Comparison of ENCODE assay signal across 9 mouse cellular contexts in the genomic region with DNA sequence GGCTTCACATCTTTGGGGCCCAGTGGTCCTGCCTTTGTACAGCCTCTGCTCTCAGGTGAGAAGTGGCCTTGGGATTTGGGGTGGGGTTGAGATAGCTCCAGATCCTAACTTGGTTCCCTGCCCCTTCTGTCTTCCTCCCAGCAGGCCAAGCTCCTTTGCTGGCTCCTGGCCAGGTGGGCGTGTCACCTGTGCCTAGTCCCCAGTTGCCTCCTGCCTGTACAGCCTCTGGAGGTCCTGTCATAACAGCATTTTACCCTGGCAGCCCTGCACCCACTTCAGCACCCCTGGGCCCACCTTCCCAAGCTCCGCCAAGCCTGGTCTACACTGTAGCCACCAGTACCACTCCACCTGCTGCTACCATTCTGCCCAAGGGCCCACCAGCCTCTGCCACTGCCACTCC. TPM values are rescaled to one million over a fixed set of nuclear protein-coding genes. Genes with fewer than 3 reads are reported as not detected.
A peak's percentile ranks its signal among the peaks of the same experiment; 100 is the strongest.
DNase-seq lines count a peak whose midpoint lies in the region; ATAC-seq lines count a peak whose summit lies in the region.
"Had no signal": no experiment of that assay in that cellular context is flagged by ENCODE, and none has a peak within 500 bp of the region (broad histone marks: within the 10 kb centered on the region; RNA-seq: fewer than 3 reads in every experiment).

No protein-coding gene starts in this region.

- peak; percentile 95 for DNase-seq in heart, adult 11 months
- DNase-seq in heart, adult 8-10 months (ENCODE audit: low spot score), result no peak
- peak; percentile 85 for DNase-seq in testis, postnatal 10 days (ENCODE audit: low spot score)
- DNase-seq in testis, postnatal 14 days (ENCODE audit: low spot score), result no peak
- DNase-seq in heart, postnatal 4 days, result peak; percentile 70
- DNase-seq in ovary, postnatal 14 days (ENCODE audit: low spot score), result no peak
- no peak for DNase-seq in frontal cortex, postnatal 14 days (ENCODE audit: low spot score in 2 of 2)

- peak; percentile 34; the same call in 1 of the 2 replicates for ATAC-seq in megakaryocyte progenitor cell, adult 5-6 weeks (replicated peaks; ENCODE audit: poor library complexity)
- ATAC-seq: Patski had no signal

RNA-seq across cellular contexts. Expression of a gene that starts 6.9 kb away (rescaled TPM):
- total RNA-seq in heart, adult 8-10 months (2022), result 1 to 10 TPM; 3.9 to 4.6 (median 3.9) TPM
- total RNA-seq in heart, postnatal 4 days (2021), result 10 to 100 TPM; 37.5 to 38.4 TPM
- 10.9 and 20.0 TPM in 2 replicates for total RNA-seq in megakaryocyte progenitor cell, adult 5-6 weeks (2015)
- total RNA-seq in megakaryocyte progenitor cell, adult 5-6 weeks (2017), result 14.7 and 15.0 TPM in 2 replicates

RNA-seq across cellular contexts. Expression of a gene that starts 10.3 kb away (rescaled TPM):
- total RNA-seq in heart, adult 8-10 months (2022), result not detected
- not detected for total RNA-seq in heart, postnatal 4 days (2021)
- not detected in 2 replicates for total RNA-seq in megakaryocyte progenitor cell, adult 5-6 weeks (2015)
- total RNA-seq in megakaryocyte progenitor cell, adult 5-6 weeks (2017), result not detected in 2 replicates

RNA-seq across cellular contexts. Expression of a gene that starts 15.0 kb away (rescaled TPM):
- under 1 TPM in 1 of 4 experiments, not detected in 3; 0.14 TPM for total RNA-seq in heart, adult 8-10 months (2022)
- total RNA-seq in heart, postnatal 4 days (2021), result not detected
- not detected in 2 replicates for total RNA-seq in megakaryocyte progenitor cell, adult 5-6 weeks (2015)
- total RNA-seq in megakaryocyte progenitor cell, adult 5-6 weeks (2017), result not detected in 2 replicates

RNA-seq across cellular contexts. Expression of a gene that starts 23.4 kb away (rescaled TPM):
- 10 to 100 TPM; 52.0 to 71.5 (median 59.6) TPM for total RNA-seq in heart, adult 8-10 months (2022)
- 100 to 1,000 TPM; 108 to 109 TPM for total RNA-seq in heart, postnatal 4 days (2021)
- total RNA-seq in megakaryocyte progenitor cell, adult 5-6 weeks (2015), result 67.4 and 67.8 TPM in 2 replicates
- total RNA-seq in megakaryocyte progenitor cell, adult 5-6 weeks (2017), result 19.0 and 24.4 TPM in 2 replicates

RNA-seq across cellular contexts. Expression of a gene that starts 26.1 kb away (rescaled TPM):
- 10 to 100 TPM; 33.9 to 35.8 (median 34.8) TPM for total RNA-seq in heart, adult 8-10 months (2022)
- 10 to 100 TPM; 26.2 to 29.3 TPM for total RNA-seq in heart, postnatal 4 days (2021)
- total RNA-seq in megakaryocyte progenitor cell, adult 5-6 weeks (2015), result 2.2 and 2.5 TPM in 2 replicates
- 3.5 and 3.9 TPM in 2 replicates for total RNA-seq in megakaryocyte progenitor cell, adult 5-6 weeks (2017)

Comparison
In these comparisons a context has a peak if more than half of its experiments do, and no peak if none do; other contexts are left out.
1. DNase-seq: peak in heart, adult 11 months (single experiment), testis, postnatal 10 days (single experiment) and heart, postnatal 4 days (single experiment); none in heart, adult 8-10 months (single experiment), testis, postnatal 14 days (single experiment), ovary, postnatal 14 days (single experiment) and frontal cortex, postnatal 14 days (0 of 2).